Mouse (Mus musculus) limb, embryonic 12.5 days (tissue): ENCODE measurements around the gene Det1. TPM values are rescaled to one million over a fixed set of nuclear protein-coding genes. Genes with fewer than 3 reads are reported as not detected.
A peak's percentile ranks its signal among the peaks of the same experiment; 100 is the strongest.

Experiments
- ATAC-seq: fragments of 200-750 bp; cut with Nextera tagmentation; 2 replicates; pipeline ENCODE4 v1.8.0; 2017; ENCODE audit warnings: low read depth, moderate TSS enrichment; ENCODE audit not compliant: insufficient number of reproducible peaks, insufficient read depth, low FRiP score, low TSS enrichment
- H3K27ac ChIP-seq: fragments of 300-500 bp; sonication (generic); 2 replicates; pipeline ENCODE4 v1.5.1; 2016; ENCODE audit warnings: mild to moderate bottlenecking, moderate library complexity
- H3K27me3 ChIP-seq: fragments of 300-500 bp; sonication (generic); 2 replicates; pipeline ENCODE4 v1.6.1; 2016; ENCODE audit warnings: mild to moderate bottlenecking, moderate library complexity
- H3K36me3 ChIP-seq: fragments of 300-500 bp; sonication (generic); 2 replicates; pipeline ENCODE4 v1.6.1; 2016; ENCODE audit warnings: mild to moderate bottlenecking, moderate library complexity
- H3K4me1 ChIP-seq: fragments of 300-500 bp; sonication (generic); replicated peaks from 2 replicates; pipeline ENCODE4 v1.6.1; 2016
- H3K4me2 ChIP-seq: fragments of 300-500 bp; sonication (generic); 2 replicates; pipeline ENCODE4 v1.6.1; 2016; ENCODE audit warnings: mild to moderate bottlenecking, moderate library complexity
- H3K4me3 ChIP-seq: fragments of 300-500 bp; sonication (generic); replicated peaks from 2 replicates; pipeline ENCODE4 v1.5.1; 2016; ENCODE audit warnings: mild to moderate bottlenecking
- H3K9ac ChIP-seq: fragments of 300-500 bp; sonication (generic); replicated peaks from 2 replicates; pipeline ENCODE4 v1.6.1; 2016; ENCODE audit warnings: mild to moderate bottlenecking, moderate library complexity
- H3K9me3 ChIP-seq: fragments of 300-500 bp; sonication (generic); 2 replicates; pipeline ENCODE4 v1.6.1; 2016; ENCODE audit warnings: mild to moderate bottlenecking, moderate library complexity
- WGBS: fragments of 180-500 bp; shearing (Covaris S2); methylation state at CpG from one replicate; pipeline ENCODE4 v1.1.7; 2016; 5-methylcytosine and 5-hydroxymethylcytosine counted together
- microRNA-seq: library from miRNA; unstranded; fragments of <30 nt; microRNA quantifications from one replicate; pipeline ENCODE4, GENCODE M21; 2017
- polyA plus RNA-seq: library from polyadenylated mRNA; unstranded; fragments of >200 nt; fragmentation: Nextera tagmentation; extraction: Ambion mirVana; gene quantifications from 2 replicates; pipeline ENCODE4 v1.2.1, GENCODE M21; 2016

Det1 gene
- polyA plus RNA-seq, 1 experiment from 2014 or later: 23.9 TPM

DNA sequence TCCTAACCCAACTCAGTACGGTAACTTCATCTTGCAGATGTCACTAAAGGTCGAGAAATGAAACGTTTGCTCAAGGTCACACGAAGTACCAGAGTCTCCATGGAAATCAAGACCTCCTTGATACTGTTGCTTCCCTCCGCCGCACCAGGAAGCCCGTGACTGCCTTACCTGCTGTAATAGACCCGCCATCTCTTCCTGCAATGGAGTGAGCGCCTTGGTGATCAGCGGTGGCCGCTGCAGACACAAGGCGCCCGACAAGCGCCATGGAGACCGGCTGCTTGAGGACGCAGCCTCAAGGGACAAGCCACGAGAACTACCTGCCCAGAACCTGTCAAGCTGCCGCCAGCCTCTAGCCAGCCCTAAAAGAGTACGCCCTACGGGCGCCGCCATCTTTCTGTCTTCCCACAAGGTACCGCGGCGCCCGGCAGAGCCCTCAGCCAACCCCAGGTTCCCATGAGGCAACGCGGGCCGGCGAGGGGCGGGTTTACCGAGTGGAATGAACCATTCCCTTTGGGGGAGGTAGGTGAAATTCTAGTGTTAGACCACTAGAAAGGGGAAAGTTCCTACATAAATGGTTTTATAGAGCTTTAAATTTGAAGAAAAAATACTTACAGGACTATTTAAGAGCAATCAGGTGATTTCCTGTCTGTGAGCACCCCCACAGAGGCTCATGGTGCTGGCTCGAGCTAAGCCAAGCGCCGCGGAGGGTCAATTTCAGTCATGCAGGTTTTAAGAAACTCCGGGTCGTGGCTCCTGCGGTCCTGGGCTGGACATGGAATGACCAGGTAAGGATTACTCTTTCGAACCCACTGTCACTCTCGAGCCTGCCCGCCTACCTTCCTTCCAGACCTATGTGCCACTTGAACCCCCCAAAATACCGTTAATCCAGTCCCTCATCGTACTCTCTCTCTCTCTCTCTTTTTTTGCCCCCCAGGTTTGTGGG, 64.2 kb downstream of the Det1 start, which contains the start of the genes Mrps11 and Mrpl46:
Gene Mrps11, plus strand, starts transcription at position 481 of the 943 bp plus-strand sequence.
Gene Mrpl46, minus strand, starts transcription at position 893 of the 943 bp plus-strand sequence.
- peak within 1 kb of the TSS; percentile 89 for H3K4me3 ChIP-seq
- H3K4me2 ChIP-seq: peak within 1 kb of the TSS; percentile 67
- peaks cover 44% of the 10 kb centered on the region for H3K36me3 ChIP-seq
- H3K4me1 ChIP-seq: peaks cover 16% of the 10 kb centered on the region; the same call in 1 of the 2 replicates
- H3K9me3 ChIP-seq: no peaks in the 10 kb centered on the region
- H3K27me3 ChIP-seq: no peaks in the 10 kb centered on the region
- H3K9ac ChIP-seq: peak within 1 kb of the TSS; percentile 85
- peak; percentile 98 for ATAC-seq
- under 1% methylated on average over 44 of the region's 44 CpGs for WGBS
- peak within 1 kb of the TSS; percentile 53; the same call in 1 of the 2 replicates for H3K27ac ChIP-seq

DNA sequence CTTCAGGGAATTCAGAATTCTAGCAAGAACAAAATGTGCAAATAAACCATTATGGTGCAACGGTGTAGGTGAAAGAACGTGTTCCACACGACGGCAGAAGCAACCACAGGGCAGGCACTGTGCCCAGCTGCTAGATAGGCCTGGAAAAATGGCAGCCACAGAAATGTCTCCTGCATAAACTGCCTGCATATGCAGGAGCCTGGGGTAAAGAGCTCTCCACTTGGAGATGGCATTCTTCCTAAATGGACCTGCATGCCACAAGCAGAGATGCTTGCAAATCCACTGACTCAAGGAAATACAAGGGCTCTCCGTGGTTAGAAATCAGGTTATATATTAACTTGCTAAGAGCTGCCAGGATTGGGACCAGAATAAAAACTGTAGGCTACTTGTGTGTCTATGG, 68.3 kb downstream of the Det1 start:
- no peak for ATAC-seq
- no peak overlapping the region for H3K9ac ChIP-seq
- H3K36me3 ChIP-seq: peaks cover 60% of the 10 kb centered on the region
- H3K9me3 ChIP-seq: no peaks in the 10 kb centered on the region
- no peak overlapping the region for H3K27ac ChIP-seq
- H3K4me2 ChIP-seq: no peak overlapping the region
- H3K27me3 ChIP-seq: no peaks in the 10 kb centered on the region
- no peak overlapping the region for H3K4me3 ChIP-seq
- peaks cover 8% of the 10 kb centered on the region; the same call in 1 of the 2 replicates for H3K4me1 ChIP-seq
- 95% methylated on average over 5 of the region's 5 CpGs for WGBS

Small RNA genes lying within 50 kb of the gene (microRNA-seq; reads per million reads assigned to microRNA genes)
- 5.6 reads per million, percentile 17 among the genes with 10 or more reads in this experiment for gene Mir7-2

Other genes starting within 250 kb of the Det1 start
- gene Ntrk3, start 109.3 kb downstream of the Det1 start, polyA plus RNA-seq: 0.18 and 0.64 TPM in 2 replicates
- gene Mrps11, start 64.1 kb downstream of the Det1 start, polyA plus RNA-seq: 77.5 and 84.1 TPM in 2 replicates
- 66.4 and 69.6 TPM in 2 replicates for gene Mrpl46, start 63.7 kb downstream of the Det1 start, polyA plus RNA-seq
- 36.4 and 38.5 TPM in 2 replicates for gene Aen, start 48.6 kb upstream of the Det1 start, polyA plus RNA-seq
- 0.25 and 0.65 TPM in 2 replicates for gene Isg20, start 66.2 kb upstream of the Det1 start, polyA plus RNA-seq
- 4.9 and 10.3 TPM in 2 replicates for gene Acan, start 206.2 kb upstream of the Det1 start, polyA plus RNA-seq